Mouse (Mus musculus) liver, embryonic 11.5 days (tissue): ENCODE data around the gene P4ha2. TPM values are rescaled to one million over a fixed set of nuclear protein-coding genes. Genes with fewer than 3 reads are reported as not detected.

Source experiments
- polyA plus RNA-seq: library from polyadenylated mRNA; unstranded; fragments of >200 nt; fragmentation: Nextera tagmentation; extraction: Ambion mirVana; gene quantifications from 2 replicates; pipeline ENCODE4 v1.2.1, GENCODE M21; 2014

Gene P4ha2
- polyA plus RNA-seq, 1 experiment from 2014 or later, result 25.7 TPM

Other genes starting within 250 kb of the P4ha2 start
- gene Gm12216, start 240.8 kb upstream of the P4ha2 start, polyA plus RNA-seq, result 0.51 TPM in 1 of 2 replicates, not detected in the other
- 4.4 and 4.8 TPM in 2 replicates for gene Slc22a5, start 208.4 kb upstream of the P4ha2 start, polyA plus RNA-seq
- 1.3 and 2.1 TPM in 2 replicates for gene Slc22a21, start 119.8 kb upstream of the P4ha2 start, polyA plus RNA-seq
- 20.6 and 21.5 TPM in 2 replicates for gene Slc22a4, start 72.0 kb upstream of the P4ha2 start, polyA plus RNA-seq
- 13.1 and 13.2 TPM in 2 replicates for gene Pdlim4, start 31.1 kb upstream of the P4ha2 start, polyA plus RNA-seq
- gene Csf2, start 149.6 kb downstream of the P4ha2 start, polyA plus RNA-seq, result not detected in 2 replicates
- not detected in 2 replicates for gene Il3, start 167.2 kb downstream of the P4ha2 start, polyA plus RNA-seq
- gene Acsl6, start 203.7 kb downstream of the P4ha2 start, polyA plus RNA-seq, result 2.2 and 2.3 TPM in 2 replicates